Mouse (Mus musculus) bone marrow, adult 2 months (tissue): ENCODE measurements around the gene Cwf19l1.

Experiments
- CTCF ChIP-seq: fragments of 200-500 bp; IDR thresholded peaks from 2 replicates; pipeline ENCODE4 v1.5.1; 2011; ENCODE audit warnings: low read length, control low read depth; ENCODE audit not compliant: control insufficient read depth, insufficient read depth
- POLR2A ChIP-seq: fragments of 200-500 bp; IDR thresholded peaks from 2 replicates; pipeline ENCODE4 v1.6.1; 2011; ENCODE audit warnings: low read depth, mild to moderate bottlenecking, control low read depth, low read length, borderline replicate concordance; ENCODE audit not compliant: control insufficient read depth

DNA sequence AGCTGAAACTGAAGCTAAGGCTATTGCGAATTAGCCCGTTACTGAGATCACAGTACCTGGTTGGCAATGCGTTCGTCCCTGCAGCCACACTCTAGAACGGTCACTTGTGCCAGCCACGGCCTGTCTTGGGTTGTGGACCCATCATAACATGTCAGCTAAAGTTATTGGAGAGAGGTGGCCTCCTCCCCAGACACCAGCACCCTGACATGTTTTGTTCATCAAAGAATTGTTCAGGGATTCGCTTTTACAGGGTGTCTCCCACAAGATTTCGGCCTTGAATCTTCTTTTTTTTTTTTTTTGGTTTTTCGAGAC lies 10.8 kb upstream of the Cwf19l1 start:
- TF ChIP-seq CTCF (no peak), POLR2A (no peak)
